Mouse (Mus musculus): ENCODE measurements around the gene Ssbp4.

GRCm38 (mm10) chr8:70577207-70577606 is 31.5 kb downstream of the Ssbp4 start:
- TF ChIP-seq EP300 (IDR thresholded peaks at IDR 0.05; ENCODE audit: low read depth) (no peak), CTCF (IDR thresholded peaks at IDR 0.05; ENCODE audit: low read depth) (no peak)
